Comparison of ENCODE assay signal across 8 mouse cellular contexts in genomic region chr8:88698048-88698447, GRCm38 (mm10). TPM values are rescaled to one million over a fixed set of nuclear protein-coding genes. Genes with fewer than 3 reads are reported as not detected.
DNase-seq lines count a peak whose midpoint lies in the region; ATAC-seq lines count a peak whose summit lies in the region.

No protein-coding gene starts in this region.

- no peaks in the 10 kb centered on the region for H3K36me3 ChIP-seq in kidney, embryonic 15.5 days
- H3K36me3 ChIP-seq in hindbrain, embryonic 14.5 days (replicated peaks; ENCODE audit: control insufficient read depth, insufficient read depth): no peaks in the 10 kb centered on the region
- no peaks in the 10 kb centered on the region for H3K36me3 ChIP-seq in midbrain, embryonic 16.5 days (ENCODE audit: control insufficient read depth, insufficient read depth, low read length)

- H3K4me2 ChIP-seq in kidney, embryonic 15.5 days: peak overlapping the region; percentile 67
- peak overlapping the region; percentile 59 for H3K4me2 ChIP-seq in hindbrain, embryonic 14.5 days (replicated peaks)
- peak overlapping the region; percentile 80 for H3K4me2 ChIP-seq in midbrain, embryonic 16.5 days (ENCODE audit: low read length)

- H3K27ac ChIP-seq in kidney, embryonic 15.5 days: no peak overlapping the region
- no peak overlapping the region for H3K27ac ChIP-seq in hindbrain, embryonic 14.5 days
- no peak overlapping the region for H3K27ac ChIP-seq in midbrain, embryonic 16.5 days (ENCODE audit: low read length)

- peaks cover 12% of the 10 kb centered on the region for H3K4me1 ChIP-seq in kidney, embryonic 15.5 days
- H3K4me1 ChIP-seq in hindbrain, embryonic 14.5 days (replicated peaks; ENCODE audit: control insufficient read depth, insufficient read depth, low read length): peaks cover 19% of the 10 kb centered on the region
- H3K4me1 ChIP-seq in midbrain, embryonic 16.5 days (ENCODE audit: control insufficient read depth, insufficient read depth, low read length): peaks cover 13% of the 10 kb centered on the region

- H3K4me3 ChIP-seq in kidney, embryonic 15.5 days (replicated peaks): peak overlapping the region; percentile 91
- peak overlapping the region; percentile 79 for H3K4me3 ChIP-seq in hindbrain, embryonic 14.5 days (replicated peaks; ENCODE audit: low read length)
- peak overlapping the region; percentile 93 for H3K4me3 ChIP-seq in midbrain, embryonic 16.5 days (ENCODE audit: low read depth, low read length)

- peak overlapping the region; percentile 76; the same call in 1 of the 2 replicates for H3K9ac ChIP-seq in kidney, embryonic 15.5 days
- H3K9ac ChIP-seq in hindbrain, embryonic 14.5 days: peak overlapping the region; percentile 78
- peak overlapping the region; percentile 91 for H3K9ac ChIP-seq in midbrain, embryonic 16.5 days (ENCODE audit: low read depth, low read length)

- 43% methylated on average over 2 of the region's 2 CpGs for WGBS in kidney, embryonic 15.5 days
- WGBS in hindbrain, embryonic 14.5 days: 33% methylated on average over 2 of the region's 2 CpGs
- 19% methylated on average over 2 of the region's 2 CpGs for WGBS in midbrain, embryonic 16.5 days

- no peak for ATAC-seq in kidney, embryonic 15.5 days (replicated peaks; ENCODE audit: low FRiP score)
- no peak for ATAC-seq in hindbrain, embryonic 14.5 days (ENCODE audit: low FRiP score)
- no peak for ATAC-seq in midbrain, embryonic 16.5 days

- H3K9me3 ChIP-seq in kidney, embryonic 15.5 days (replicated peaks): no peaks in the 10 kb centered on the region
- H3K9me3 ChIP-seq in hindbrain, embryonic 14.5 days (ENCODE audit: control insufficient read depth, low read length): no peaks in the 10 kb centered on the region
- no peaks in the 10 kb centered on the region for H3K9me3 ChIP-seq in midbrain, embryonic 16.5 days (replicated peaks; ENCODE audit: control insufficient read depth, low read length, poor library complexity, severe bottlenecking)

- DNase-seq in kidney, adult 8-10 months: no peak
- peak; percentile 48 for DNase-seq in R1 (ENCODE audit: low read depth, low spot score)
- no peak for DNase-seq in hindbrain, embryonic 14.5 days (ENCODE audit: low spot score)
- DNase-seq in thymus, postnatal 0 days (ENCODE audit: low spot score): no peak
- DNase-seq in gastrocnemius, postnatal 10 days: no peak
- no peak for DNase-seq in spleen, postnatal 4 days (ENCODE audit: low spot score in 2 of 2)

- H3K27me3 ChIP-seq in kidney, embryonic 15.5 days: no peaks in the 10 kb centered on the region
- H3K27me3 ChIP-seq in hindbrain, embryonic 14.5 days (ENCODE audit: control insufficient read depth, insufficient read depth, low read length): no peaks in the 10 kb centered on the region
- peaks cover 2% of the 10 kb centered on the region; the same call in 1 of the 2 replicates for H3K27me3 ChIP-seq in midbrain, embryonic 16.5 days (ENCODE audit: control insufficient read depth, insufficient read depth, low read depth, low read length)

RNA-seq across cellular contexts. Expression of gene Cyld, which starts 1.2 kb away (rescaled TPM):
- 13.2 and 13.9 TPM in 2 replicates for polyA plus RNA-seq in kidney, embryonic 15.5 days (2015; fragmentation: Nextera tagmentation; extraction: Ambion mirVana)
- 19.2 and 19.9 TPM in 2 replicates for polyA plus RNA-seq in hindbrain, embryonic 14.5 days (2014; fragmentation: Nextera tagmentation; extraction: Ambion mirVana)
- 18.4 and 19.8 TPM in 2 replicates for polyA plus RNA-seq in midbrain, embryonic 16.5 days (2015; fragmentation: Nextera tagmentation; extraction: Ambion mirVana)
- polyA plus RNA-seq in thymus, postnatal 0 days (2015; fragmentation: Nextera tagmentation; extraction: Ambion mirVana): 24.8 and 28.0 TPM in 2 replicates
- total RNA-seq in gastrocnemius, postnatal 10 days (2021): 10 to 100 TPM; 12.2 to 14.2 TPM

RNA-seq across cellular contexts. Expression of gene Nod2, which starts 50.9 kb away (rescaled TPM):
- polyA plus RNA-seq in kidney, embryonic 15.5 days (2015; fragmentation: Nextera tagmentation; extraction: Ambion mirVana): 0.24 and 0.34 TPM in 2 replicates
- 0.07 and 0.10 TPM in 2 replicates for polyA plus RNA-seq in hindbrain, embryonic 14.5 days (2014; fragmentation: Nextera tagmentation; extraction: Ambion mirVana)
- polyA plus RNA-seq in midbrain, embryonic 16.5 days (2015; fragmentation: Nextera tagmentation; extraction: Ambion mirVana): 0.12 and 0.19 TPM in 2 replicates
- polyA plus RNA-seq in thymus, postnatal 0 days (2015; fragmentation: Nextera tagmentation; extraction: Ambion mirVana): 0.21 and 0.22 TPM in 2 replicates
- total RNA-seq in gastrocnemius, postnatal 10 days (2021): 1 to 10 TPM; 1.1 to 1.4 TPM
